Mouse (Mus musculus) cerebellum, postnatal 25 days (tissue): ENCODE measurements around the gene Agrp.
A peak's percentile ranks its signal among the peaks of the same experiment; 100 is the strongest.

Experiments
- DNase-seq, 2 experiments: peaks; one replicate each; pipeline ENCODE4 v3.0.0; 2021; ENCODE audit warnings: mixed read lengths in 2 of 2

Gene Agrp

GRCm38 (mm10) chr8:105546384-105547350 lies 90.5 kb downstream of the Agrp start:
- DNase-seq = peak in 1 of 2 experiments; percentile 48

DNA sequence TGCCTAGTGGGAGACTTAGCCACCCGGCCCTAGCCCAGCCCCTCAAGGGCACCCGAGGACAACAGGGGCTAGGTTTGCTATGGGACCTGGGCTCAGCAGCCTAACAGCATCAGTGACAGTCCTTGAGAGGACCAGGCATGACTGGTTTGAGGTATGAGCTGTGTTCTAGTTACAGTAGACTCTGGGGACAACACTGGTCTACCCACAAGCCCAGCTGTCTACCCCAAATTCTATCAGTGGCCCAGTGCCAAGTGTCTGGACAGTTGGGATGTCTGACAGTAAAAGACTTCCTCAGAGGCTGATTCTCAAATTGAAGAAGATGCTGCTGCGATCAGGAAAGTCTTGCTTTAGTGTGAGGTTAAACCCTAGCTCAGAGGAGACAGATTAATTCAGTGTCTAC lies 91.9 kb downstream of the Agrp start:
- peak in 1 of 2 experiments; percentile 47 for DNase-seq

DNA sequence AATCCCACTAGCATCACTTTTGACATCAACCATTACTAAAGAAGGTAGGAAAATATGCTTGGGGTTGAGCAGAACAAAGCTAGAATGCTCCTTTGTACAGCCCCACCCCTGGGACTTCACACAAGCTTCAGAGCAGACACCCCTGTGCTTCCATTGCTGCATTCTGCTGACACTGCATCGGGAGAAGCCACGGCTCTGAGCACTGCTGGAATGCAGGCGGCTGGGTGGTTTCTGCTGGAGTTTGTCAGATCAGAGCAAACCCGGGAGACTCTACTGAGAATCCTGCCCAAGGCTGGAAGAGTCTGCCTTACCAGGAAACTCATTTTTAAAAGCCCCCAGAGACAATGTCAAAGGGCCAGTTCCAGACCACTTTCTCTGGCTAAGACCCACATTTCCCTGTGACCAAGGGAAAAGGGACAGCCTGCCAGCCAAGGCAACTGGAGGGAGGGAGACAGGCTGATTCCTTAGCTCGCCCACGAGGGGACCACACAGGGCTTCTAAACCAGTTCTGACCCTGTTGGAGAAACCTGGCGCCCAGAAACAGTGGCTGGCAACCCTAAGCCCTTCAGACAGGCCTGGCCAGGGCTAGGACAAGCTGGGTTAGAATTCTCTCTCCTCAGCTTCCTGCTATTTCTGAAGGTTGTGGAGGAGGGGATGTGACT lies 92.5 kb downstream of the Agrp start:
- DNase-seq = peak in 1 of 2 experiments; percentile 49

GRCm38 (mm10) chr8:105543703-105544102 lies 93.5 kb downstream of the Agrp start:
- DNase-seq = no peak

DNA sequence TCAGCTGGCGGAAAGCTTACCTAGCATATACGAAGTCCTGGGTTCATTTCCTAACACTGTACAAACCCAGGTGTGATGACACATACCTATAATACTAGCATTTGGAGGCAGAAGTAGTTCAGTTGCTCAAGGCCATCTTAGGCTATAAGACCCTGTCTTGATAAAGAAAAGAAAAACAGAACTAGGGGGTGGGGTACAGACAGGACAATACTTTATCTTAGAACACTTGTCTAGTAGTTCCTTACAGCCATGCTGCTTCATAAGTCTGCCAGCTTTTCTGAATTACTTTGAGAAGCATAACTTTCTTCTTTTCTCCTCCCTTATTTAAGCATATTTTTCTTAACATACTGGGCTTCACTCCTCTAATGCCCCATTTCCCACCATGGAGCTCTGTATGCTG lies 94.4 kb downstream of the Agrp start:
- no peak for DNase-seq

GRCm38 (mm10) chr8:105542032-105542656 lies 95.0 kb downstream of the Agrp start:
- DNase-seq = no peak

DNA sequence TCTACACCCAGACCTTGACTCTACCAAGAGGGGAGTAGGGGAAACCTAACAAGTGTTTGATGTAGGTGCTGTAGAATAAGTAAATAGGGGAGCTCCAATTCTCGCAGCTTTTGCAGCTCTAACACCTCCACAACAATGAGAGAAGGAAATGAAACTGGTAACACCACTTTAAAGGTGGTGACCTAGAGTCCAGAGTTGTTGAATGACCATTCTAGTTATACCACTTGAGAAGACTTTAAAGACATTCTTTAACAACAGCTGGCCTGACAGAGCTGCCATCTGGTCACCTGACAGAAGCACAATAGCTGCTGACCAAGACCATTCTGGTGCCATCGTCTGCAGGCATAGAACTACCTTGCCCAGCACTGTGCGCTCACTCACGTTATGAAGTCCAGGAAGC lies 98.3 kb downstream of the Agrp start:
- DNase-seq = no peak

- DNase-seq = peak; percentile 80 to 84
Observed at GRCm38 (mm10) chr8:105537011-105537677, 100.0 kb downstream of the Agrp start.

DNA sequence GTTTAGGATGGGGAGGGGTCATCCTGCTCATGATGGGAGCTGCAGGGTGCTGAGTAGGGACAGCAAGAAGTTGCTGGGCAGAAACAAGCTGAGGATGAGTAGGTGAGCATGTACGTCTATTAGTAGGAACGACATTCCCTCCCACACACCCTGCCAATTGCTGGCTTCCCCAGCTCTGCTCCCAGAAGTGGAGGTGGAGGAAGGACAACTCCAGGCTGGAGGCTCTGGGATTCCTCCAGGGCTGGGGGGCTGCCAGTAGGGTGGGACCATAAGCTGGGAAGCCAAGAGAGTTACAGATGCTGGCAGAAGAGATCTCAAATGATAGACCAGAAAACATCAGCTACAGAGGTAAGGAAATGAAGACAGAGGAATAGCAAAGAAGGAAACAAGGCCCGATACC lies 100.6 kb downstream of the Agrp start:
- DNase-seq = peak in 1 of 2 experiments; percentile 23

- DNase-seq = peak; percentile 80 to 88
Observed at GRCm38 (mm10) chr8:105533892-105534329, 103.3 kb downstream of the Agrp start.

DNA sequence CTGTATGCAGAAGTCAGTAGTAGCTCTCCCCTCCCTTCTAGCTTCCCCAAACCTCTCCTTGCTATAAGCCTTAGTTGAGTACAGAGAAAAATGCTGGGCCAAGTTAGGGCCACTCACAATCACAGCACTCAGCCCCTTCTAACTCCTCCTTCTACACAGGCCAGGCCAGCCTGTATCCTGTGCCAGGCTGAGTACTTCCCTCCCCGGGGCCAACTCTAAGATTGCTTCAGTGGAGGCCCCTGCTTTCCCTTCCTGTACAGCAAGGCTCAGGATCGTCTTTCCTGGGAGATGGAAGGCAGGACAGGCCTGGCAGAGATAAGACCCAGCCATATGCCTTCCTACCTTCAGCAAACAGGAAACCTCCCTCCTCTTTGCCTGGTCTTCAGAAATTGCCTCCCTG lies 103.8 kb downstream of the Agrp start:
- no peak for DNase-seq

DNA sequence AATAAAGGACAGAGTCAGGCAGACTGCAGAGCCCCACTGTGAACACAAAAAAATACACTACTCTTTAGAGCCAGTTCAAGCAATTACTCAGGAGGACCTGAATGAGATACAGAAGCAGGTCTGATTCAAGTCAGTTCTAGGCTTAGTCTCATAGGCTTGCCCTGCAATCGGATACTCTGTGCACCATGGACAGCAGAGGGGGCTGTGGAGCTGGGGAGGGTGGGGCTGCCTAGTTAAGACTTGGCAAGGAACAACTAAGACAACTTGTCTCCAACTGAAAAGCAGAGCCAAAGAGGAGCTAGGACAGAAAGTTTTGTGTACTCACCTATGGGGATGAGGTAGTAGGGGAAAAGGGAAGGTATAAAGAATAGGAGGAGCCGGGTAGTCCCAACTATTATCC lies 105.4 kb downstream of the Agrp start:
- peak in 1 of 2 experiments; percentile 72 for DNase-seq

- DNase-seq = no peak
Observed at GRCm38 (mm10) chr8:105529271-105529670, 107.9 kb downstream of the Agrp start.

GRCm38 (mm10) chr8:105528206-105528605 lies 109.0 kb downstream of the Agrp start:
- DNase-seq = no peak

DNA sequence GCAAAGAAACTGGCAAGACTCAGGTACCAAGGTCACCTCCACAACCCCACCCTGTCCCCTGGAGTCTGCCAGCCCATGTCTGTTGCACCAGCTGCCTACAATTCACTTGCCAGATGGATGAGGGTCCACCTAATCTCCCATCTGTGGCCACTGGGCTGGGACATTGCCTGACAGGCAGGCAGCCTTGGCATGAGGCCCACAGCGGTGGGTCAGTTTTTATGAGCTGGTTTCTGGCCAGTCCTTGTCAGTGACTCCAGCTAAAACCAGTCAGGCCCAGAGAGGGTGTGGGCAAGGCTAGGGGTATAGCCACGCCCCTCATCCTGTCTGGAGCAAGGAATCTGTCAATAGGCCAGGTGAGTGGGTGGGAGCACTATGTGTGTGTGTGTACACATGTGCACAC lies 110.1 kb downstream of the Agrp start:
- DNase-seq = peak in 1 of 2 experiments; percentile 43

DNA sequence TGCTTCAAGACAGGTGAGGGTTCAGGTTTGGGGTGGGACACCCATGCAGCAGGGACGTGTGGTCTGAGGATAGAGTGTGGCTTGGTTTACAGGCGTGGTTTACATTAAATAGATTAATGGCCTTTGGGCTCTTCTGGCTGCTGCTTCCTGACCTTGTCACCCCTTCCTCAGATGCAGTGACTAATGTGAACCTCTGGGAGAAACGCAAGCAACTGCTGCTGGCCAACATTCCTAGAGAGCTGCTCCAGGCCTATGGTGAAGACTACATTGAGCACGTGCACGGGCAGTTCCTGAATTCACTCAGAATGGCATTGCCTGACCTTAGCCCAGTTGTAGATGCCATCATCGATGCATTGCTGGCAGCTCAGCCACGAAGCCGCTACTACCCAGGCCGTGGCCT lies 114.3 kb downstream of the Agrp start:
- no peak for DNase-seq

- DNase-seq = no peak
Observed at GRCm38 (mm10) chr8:105521995-105522769, 115.0 kb downstream of the Agrp start.

GRCm38 (mm10) chr8:105521061-105521460 lies 116.1 kb downstream of the Agrp start:
- DNase-seq = no peak

- DNase-seq = no peak
Observed at GRCm38 (mm10) chr8:105520521-105520920, 116.7 kb downstream of the Agrp start.

GRCm38 (mm10) chr8:105519591-105519990 lies 117.6 kb downstream of the Agrp start:
- no peak for DNase-seq

GRCm38 (mm10) chr8:105518436-105519313 lies 118.5 kb downstream of the Agrp start, which contains the start of gene Hsd11b2:
Gene Hsd11b2, plus strand, starts transcription at chr8:105518755.
- peak; percentile 42 to 56 for DNase-seq
